Mouse (Mus musculus) neural tube, embryonic 11.5 days (tissue): ENCODE data around the gene Atg5. TPM values are rescaled to one million over a fixed set of nuclear protein-coding genes. Genes with fewer than 3 reads are reported as not detected.

Experiments used
- ATAC-seq: fragments of 200-750 bp; cut with Nextera tagmentation; 2 replicates; pipeline ENCODE4 v1.8.0; 2017; ENCODE audit warnings: moderate number of reproducible peaks, mild to moderate bottlenecking, moderate TSS enrichment, moderate library complexity; ENCODE audit not compliant: insufficient read depth, low FRiP score, low TSS enrichment
- DNase-seq: peaks from one replicate; pipeline ENCODE4 v3.0.0-alpha.2; 2015; ENCODE audit warnings: low spot score
- H3K27ac ChIP-seq: fragments of 300-500 bp; sonication (generic); 2 replicates; pipeline ENCODE4 v1.5.1; 2014; ENCODE audit warnings: low read depth, mild to moderate bottlenecking, low read length
- H3K27me3 ChIP-seq: fragments of 300-500 bp; sonication (generic); 2 replicates; pipeline ENCODE4 v1.6.1; 2014; ENCODE audit warnings: mild to moderate bottlenecking, low read length, mixed read lengths; ENCODE audit not compliant: control insufficient read depth, insufficient read depth
- H3K36me3 ChIP-seq: fragments of 300-500 bp; sonication (generic); 2 replicates; pipeline ENCODE4 v1.6.1; 2014; ENCODE audit warnings: mild to moderate bottlenecking, low read length, moderate library complexity, mixed read lengths; ENCODE audit not compliant: control insufficient read depth, insufficient read depth
- H3K4me1 ChIP-seq: fragments of 300-500 bp; sonication (generic); 2 replicates; pipeline ENCODE4 v1.6.1; 2014; ENCODE audit warnings: low read length, mixed read lengths; ENCODE audit not compliant: control insufficient read depth, insufficient read depth
- H3K4me2 ChIP-seq: fragments of 300-500 bp; sonication (generic); 2 replicates; pipeline ENCODE4 v1.6.1; 2014; ENCODE audit warnings: low read depth, mild to moderate bottlenecking, moderate library complexity
- H3K4me3 ChIP-seq: fragments of 300-500 bp; sonication (generic); 2 replicates; pipeline ENCODE4 v1.5.1; 2014; ENCODE audit warnings: low read depth, low read length
- H3K9ac ChIP-seq: fragments of 300-500 bp; sonication (generic); 2 replicates; pipeline ENCODE4 v1.6.1; 2014; ENCODE audit warnings: mild to moderate bottlenecking, low read length
- H3K9me3 ChIP-seq: fragments of 300-500 bp; sonication (generic); 2 replicates; pipeline ENCODE4 v1.6.1; 2016; ENCODE audit warnings: low read length; ENCODE audit not compliant: control insufficient read depth
- WGBS: fragments of 180-500 bp; shearing (Covaris S2); extraction: QIAGEN DNeasy Blood & Tissue Kit; methylation state at CpG from one replicate; pipeline ENCODE4 v1.1.7; 2014; 5-methylcytosine and 5-hydroxymethylcytosine counted together
- polyA plus RNA-seq: library from polyadenylated mRNA; unstranded; fragments of >200 nt; fragmentation: Nextera tagmentation; extraction: Ambion mirVana; gene quantifications from 2 replicates; pipeline ENCODE4 v1.2.1, GENCODE M21; 2014

Gene Atg5
- polyA plus RNA-seq, 1 experiment from 2014 or later, result 65.6 TPM

GRCm38 (mm10) chr10:44353467-44353866 lies 85.3 kb downstream of the Atg5 start:
- Histone ChIP-seq H3K4me2 (no peak overlapping the region), H3K9me3 (no peaks in the 10 kb centered on the region), H3K36me3 (no peaks in the 10 kb centered on the region), H3K4me3 (no peak overlapping the region), H3K9ac (no peak overlapping the region), H3K4me1 (0 out of 2 replicates have a peak, but pooled peaks cover 3% of the 10 kb centered on the region), H3K27me3 (no peaks in the 10 kb centered on the region), H3K27ac (no peak overlapping the region)
- WGBS, result 88% methylated on average over 4 of the region's 4 CpGs
- no peak for ATAC-seq
- DNase-seq, result no peak

GRCm38 (mm10) chr10:44354393-44354792 lies 86.2 kb downstream of the Atg5 start:
- H3K9ac ChIP-seq, result no peak overlapping the region
- WGBS, result 88% methylated on average over 10 of the region's 10 CpGs

GRCm38 (mm10) chr10:44355216-44355615 lies 87.1 kb downstream of the Atg5 start:
- Histone ChIP-seq H3K4me3 (no peak overlapping the region), H3K4me2 (no peak overlapping the region), H3K36me3 (no peaks in the 10 kb centered on the region), H3K27ac (no peak overlapping the region), H3K27me3 (no peaks in the 10 kb centered on the region), H3K9ac (no peak overlapping the region), H3K4me1 (0 out of 2 replicates have a peak, but pooled peaks cover 3% of the 10 kb centered on the region), H3K9me3 (no peaks in the 10 kb centered on the region)
- 80% methylated on average over 7 of the region's 7 CpGs for WGBS
- DNase-seq (no peak), ATAC-seq (no peak)

More at GRCm38 (mm10) chr10:44354393-44354792, 86.2 kb downstream of the Atg5 start:
- no peaks in the 10 kb centered on the region for H3K9me3 ChIP-seq
- ATAC-seq (no peak), DNase-seq (no peak)
- H3K27me3 ChIP-seq, result no peaks in the 10 kb centered on the region
- H3K27ac ChIP-seq, result no peak overlapping the region
- H3K4me1 ChIP-seq, result 0 out of 2 replicates have a peak, but pooled peaks cover 3% of the 10 kb centered on the region
- no peak overlapping the region for H3K4me3 ChIP-seq
- H3K4me2 ChIP-seq, result no peak overlapping the region
- no peaks in the 10 kb centered on the region for H3K36me3 ChIP-seq

GRCm38 (mm10) chr10:44356625-44357024 lies 88.5 kb downstream of the Atg5 start:
- no peaks in the 10 kb centered on the region for H3K9me3 ChIP-seq
- no peak overlapping the region for H3K9ac ChIP-seq
- no peak overlapping the region for H3K4me3 ChIP-seq
- H3K27me3 ChIP-seq, result no peaks in the 10 kb centered on the region
- H3K36me3 ChIP-seq, result no peaks in the 10 kb centered on the region
- DNase-seq (no peak), ATAC-seq (no peak)
- H3K4me2 ChIP-seq, result no peak overlapping the region
- WGBS, result 90% methylated on average over 5 of the region's 5 CpGs
- H3K4me1 ChIP-seq, result 0 out of 2 replicates have a peak, but pooled peaks cover 3% of the 10 kb centered on the region
- no peak overlapping the region for H3K27ac ChIP-seq

GRCm38 (mm10) chr10:44357316-44357715 lies 89.2 kb downstream of the Atg5 start:
- Histone ChIP-seq H3K4me2 (no peak overlapping the region; the same call in 1 of the 2 replicates), H3K9me3 (no peaks in the 10 kb centered on the region), H3K27me3 (no peaks in the 10 kb centered on the region), H3K4me3 (no peak overlapping the region), H3K9ac (no peak overlapping the region), H3K4me1 (0 out of 2 replicates have a peak, but pooled peaks cover 3% of the 10 kb centered on the region), H3K36me3 (no peaks in the 10 kb centered on the region), H3K27ac (no peak overlapping the region)
- ATAC-seq, result no peak
- peak; percentile 42 for DNase-seq
- WGBS, result 16% methylated on average over 13 of the region's 13 CpGs

GRCm38 (mm10) chr10:44358816-44359215 lies 90.7 kb downstream of the Atg5 start:
- H3K36me3 ChIP-seq, result no peaks in the 10 kb centered on the region
- H3K4me1 ChIP-seq, result 0 out of 2 replicates have a peak, but pooled peaks cover 3% of the 10 kb centered on the region
- no peaks in the 10 kb centered on the region for H3K9me3 ChIP-seq
- no peak overlapping the region for H3K27ac ChIP-seq
- no peak overlapping the region for H3K9ac ChIP-seq
- DNase-seq (no peak), ATAC-seq (no peak)
- H3K4me2 ChIP-seq, result no peak overlapping the region
- H3K4me3 ChIP-seq, result no peak overlapping the region
- H3K27me3 ChIP-seq, result no peaks in the 10 kb centered on the region
- WGBS, result 91% methylated on average over 6 of the region's 6 CpGs

GRCm38 (mm10) chr10:44360632-44361031 lies 92.5 kb downstream of the Atg5 start:
- ATAC-seq, result no peak
- no peak overlapping the region for H3K9ac ChIP-seq
- H3K9me3 ChIP-seq, result no peaks in the 10 kb centered on the region
- H3K4me3 ChIP-seq, result no peak overlapping the region
- DNase-seq, result no peak
- 85% methylated on average over 11 of the region's 11 CpGs for WGBS
- H3K36me3 ChIP-seq, result no peaks in the 10 kb centered on the region
- H3K27ac ChIP-seq, result no peak overlapping the region
- H3K4me2 ChIP-seq, result no peak overlapping the region
- H3K27me3 ChIP-seq, result no peaks in the 10 kb centered on the region
- 0 out of 2 replicates have a peak, but pooled peaks cover 3% of the 10 kb centered on the region for H3K4me1 ChIP-seq

- Histone ChIP-seq H3K36me3 (no peaks in the 10 kb centered on the region), H3K4me1 (no peaks in the 10 kb centered on the region), H3K9ac (no peak overlapping the region), H3K4me2 (no peak overlapping the region), H3K27ac (no peak overlapping the region), H3K27me3 (no peaks in the 10 kb centered on the region), H3K9me3 (no peaks in the 10 kb centered on the region), H3K4me3 (no peak overlapping the region)
- DNase-seq, result no peak
- no peak for ATAC-seq
- 88% methylated on average over 5 of the region's 5 CpGs for WGBS
These were observed 94.3 kb downstream of the Atg5 start for GRCm38 (mm10) chr10:44362435-44362834.

- Histone ChIP-seq H3K9me3 (no peaks in the 10 kb centered on the region), H3K27me3 (no peaks in the 10 kb centered on the region), H3K36me3 (no peaks in the 10 kb centered on the region), H3K27ac (no peak overlapping the region), H3K9ac (no peak overlapping the region), H3K4me3 (no peak overlapping the region), H3K4me2 (no peak overlapping the region), H3K4me1 (no peaks in the 10 kb centered on the region)
- DNase-seq (no peak), ATAC-seq (no peak)
- 90% methylated on average over 9 of the region's 9 CpGs for WGBS
These were observed 94.7 kb downstream of the Atg5 start for GRCm38 (mm10) chr10:44362846-44363245.
